Mouse (Mus musculus) megakaryocyte progenitor cell, adult 5-6 weeks (primary cell): ENCODE data around the gene Btbd9. TPM values are rescaled to one million over a fixed set of nuclear protein-coding genes. Genes with fewer than 3 reads are reported as not detected.

Source experiments
- ATAC-seq: replicated peaks from 2 replicates; pipeline ENCODE4 v1.8.0; 2016; ENCODE audit warnings: mild to moderate bottlenecking, moderate TSS enrichment, inconsistent platforms; ENCODE audit not compliant: poor library complexity
- total RNA-seq, 2 experiments: library from RNA; stranded (forward) in 1 of 2; stranded (reverse) in 1 of 2; fragments of 157-497, 149-512 nt in 1 of 2; fragments of 200-1000 nt in 1 of 2; gene quantifications; 2 replicates each; pipeline versions ENCODE4 v1.2.3 to v1.2.4; 2015 to 2017

The Btbd9 gene
- total RNA-seq, 2 experiments from 2014 or later = 17.2 to 25.4 TPM

- no peak for ATAC-seq
Observed at GRCm38 (mm10) chr17:30563484-30564075, 12.7 kb downstream of the Btbd9 start.

GRCm38 (mm10) chr17:30562770-30563169, 13.5 kb downstream of the Btbd9 start:
- ATAC-seq = no peak

- ATAC-seq = peak; percentile 94
Observed at GRCm38 (mm10) chr17:30559536-30559935, 16.8 kb downstream of the Btbd9 start.

GRCm38 (mm10) chr17:30558623-30559022, 17.7 kb downstream of the Btbd9 start:
- no peak for ATAC-seq

GRCm38 (mm10) chr17:30556512-30556911, 19.8 kb downstream of the Btbd9 start:
- no peak for ATAC-seq

GRCm38 (mm10) chr17:30553027-30553937, 23.0 kb downstream of the Btbd9 start:
- ATAC-seq = no peak

- no peak for ATAC-seq
Observed at GRCm38 (mm10) chr17:30550774-30551107, 25.5 kb downstream of the Btbd9 start.

GRCm38 (mm10) chr17:30549899-30550773, 26.2 kb downstream of the Btbd9 start:
- no peak for ATAC-seq

GRCm38 (mm10) chr17:30539098-30539497, 37.2 kb downstream of the Btbd9 start:
- ATAC-seq = no peak

- ATAC-seq = no peak
Observed at GRCm38 (mm10) chr17:30536651-30537050, 39.6 kb downstream of the Btbd9 start.

- ATAC-seq = no peak
Observed at GRCm38 (mm10) chr17:30533098-30533497, 43.2 kb downstream of the Btbd9 start.

GRCm38 (mm10) chr17:30530542-30530940, 45.7 kb downstream of the Btbd9 start:
- no peak for ATAC-seq

GRCm38 (mm10) chr17:30529632-30530541, 46.4 kb downstream of the Btbd9 start:
- ATAC-seq = no peak

GRCm38 (mm10) chr17:30525405-30526295, 50.6 kb downstream of the Btbd9 start:
- peak; percentile 54 for ATAC-seq

GRCm38 (mm10) chr17:30524451-30524850, 51.8 kb downstream of the Btbd9 start:
- ATAC-seq = peak; percentile 44

GRCm38 (mm10) chr17:30523783-30524182, 52.5 kb downstream of the Btbd9 start:
- ATAC-seq = no peak

GRCm38 (mm10) chr17:30522406-30523078, 53.7 kb downstream of the Btbd9 start:
- ATAC-seq = no peak

GRCm38 (mm10) chr17:30519172-30519512, 57.1 kb downstream of the Btbd9 start:
- ATAC-seq = peak; percentile 47; the same call in 1 of the 2 replicates
